Mouse (Mus musculus) midbrain, postnatal 0 days (tissue): ENCODE results near the gene Glis2. TPM values are rescaled to one million over a fixed set of nuclear protein-coding genes. Genes with fewer than 3 reads are reported as not detected.

Experiments used
- ATAC-seq: fragments of 200-750 bp; cut with Nextera tagmentation; 2 replicates; pipeline ENCODE4 v1.8.0; 2017; ENCODE audit warnings: moderate number of reproducible peaks, mild to moderate bottlenecking, moderate TSS enrichment, moderate library complexity; ENCODE audit not compliant: low FRiP score
- DNase-seq: peaks from one replicate; pipeline ENCODE4 v3.0.0-alpha.2; 2015; ENCODE audit warnings: low spot score
- H3K27ac ChIP-seq: fragments of 300-500 bp; sonication (generic); 2 replicates; pipeline ENCODE4 v1.5.1; 2014; ENCODE audit warnings: low read depth, mild to moderate bottlenecking, low read length, mixed read lengths
- H3K27me3 ChIP-seq: fragments of 300-500 bp; sonication (generic); 2 replicates; pipeline ENCODE4 v1.6.1; 2014; ENCODE audit warnings: low read length, control low read depth, mixed read lengths; ENCODE audit not compliant: insufficient read depth
- H3K36me3 ChIP-seq: fragments of 300-500 bp; sonication (generic); 2 replicates; pipeline ENCODE4 v1.6.1; 2014; ENCODE audit warnings: low read length, control low read depth, mixed read lengths; ENCODE audit not compliant: insufficient read depth
- H3K4me1 ChIP-seq: fragments of 300-500 bp; sonication (generic); 2 replicates; pipeline ENCODE4 v1.6.1; 2014; ENCODE audit warnings: mild to moderate bottlenecking, control low read depth, antibody characterized with exemption, low read length, mixed read lengths; ENCODE audit not compliant: insufficient read depth
- H3K4me2 ChIP-seq: fragments of 300-500 bp; sonication (generic); 2 replicates; pipeline ENCODE4 v1.6.1; 2014; ENCODE audit warnings: low read depth, mild to moderate bottlenecking, low read length, mixed read lengths; ENCODE audit not compliant: poor library complexity, severe bottlenecking
- H3K4me3 ChIP-seq: fragments of 300-500 bp; sonication (generic); 2 replicates; pipeline ENCODE4 v1.5.1; 2014; ENCODE audit warnings: low read depth, mild to moderate bottlenecking, low read length, moderate library complexity
- H3K9ac ChIP-seq: fragments of 300-500 bp; sonication (generic); replicated peaks from 2 replicates; pipeline ENCODE4 v1.6.1; 2014; ENCODE audit warnings: mild to moderate bottlenecking, low read length, moderate library complexity, mixed read lengths; ENCODE audit not compliant: poor library complexity, severe bottlenecking
- H3K9me3 ChIP-seq: fragments of 300-500 bp; sonication (generic); 2 replicates; pipeline ENCODE4 v1.6.1; 2016; ENCODE audit warnings: low read length, control low read depth
- CTCF ChIP-seq: IDR thresholded peaks from 2 replicates; pipeline ENCODE4 v1.5.1; 2016; ENCODE audit warnings: antibody characterized with exemption, mild to moderate bottlenecking
- WGBS: fragments of 180-500 bp; shearing (Covaris S2); extraction: QIAGEN DNeasy Blood & Tissue Kit; methylation state at CpG from one replicate; pipeline ENCODE4 v1.1.7; 2014; 5-methylcytosine and 5-hydroxymethylcytosine counted together
- polyA plus RNA-seq: library from polyadenylated mRNA; unstranded; fragments of >200 nt; fragmentation: Nextera tagmentation; extraction: Ambion mirVana; gene quantifications from 2 replicates; pipeline ENCODE4 v1.2.1, GENCODE M21; 2015
- total RNA-seq: library from RNA; depleted of rRNA; stranded (reverse); fragments of >200 nt; gene quantifications from 2 replicates; pipeline ENCODE4 v1.2.3, GENCODE M21; 2014; rRNA removed

Glis2 gene
- total RNA-seq (20.0 and 20.6 TPM in 2 replicates), polyA plus RNA-seq (10.8 and 12.0 TPM in 2 replicates)

- ATAC-seq (peak; percentile 86), DNase-seq (peak; percentile 93)
- H3K4me1 ChIP-seq: peaks cover 15% of the 10 kb centered on the region; the same call in 1 of the 2 replicates
- peak within 1 kb of the TSS; percentile 83 for H3K4me3 ChIP-seq
- H3K36me3 ChIP-seq: no peaks in the 10 kb centered on the region; the same call in 1 of the 2 replicates
- no peaks in the 10 kb centered on the region for H3K27me3 ChIP-seq
- peak within 1 kb of the TSS; percentile 88 for H3K27ac ChIP-seq
- H3K9ac ChIP-seq: peak within 1 kb of the TSS; percentile 90
- TF ChIP-seq CTCF: no peak
- under 1% methylated on average over 26 of the region's 74 CpGs for WGBS
- H3K9me3 ChIP-seq: no peaks in the 10 kb centered on the region
- peak within 1 kb of the TSS; percentile 92 for H3K4me2 ChIP-seq
These were observed at the start of gene Glis2 for GRCm38 (mm10) chr16:4593971-4594813. Glis2 (plus strand) TSS chr16:4594713.

GRCm38 (mm10) chr16:4544845-4545244 is 49.7 kb upstream of the Glis2 start:
- Histone ChIP-seq H3K9ac (no peak overlapping the region), H3K27ac (no peak overlapping the region), H3K36me3 (peaks cover 13% of the 10 kb centered on the region), H3K9me3 (no peaks in the 10 kb centered on the region), H3K4me2 (no peak overlapping the region), H3K4me1 (no peaks in the 10 kb centered on the region), H3K27me3 (no peaks in the 10 kb centered on the region), H3K4me3 (no peak overlapping the region)
- 79% methylated on average over 9 of the region's 9 CpGs for WGBS
- no peak for DNase-seq
- no peak for TF ChIP-seq CTCF
- no peak for ATAC-seq

- Histone ChIP-seq H3K27me3 (no peaks in the 10 kb centered on the region), H3K36me3 (peaks cover 13% of the 10 kb centered on the region), H3K9ac (no peak overlapping the region), H3K9me3 (no peaks in the 10 kb centered on the region), H3K4me1 (no peaks in the 10 kb centered on the region), H3K27ac (no peak overlapping the region), H3K4me2 (no peak overlapping the region), H3K4me3 (no peak overlapping the region)
- WGBS: 94% methylated on average over 8 of the region's 8 CpGs
- TF ChIP-seq CTCF: no peak
- ATAC-seq (no peak), DNase-seq (no peak)
These were observed 47.7 kb upstream of the Glis2 start for GRCm38 (mm10) chr16:4546838-4547237.

- H3K27me3 ChIP-seq: no peaks in the 10 kb centered on the region
- DNase-seq (no peak), ATAC-seq (no peak)
- H3K9ac ChIP-seq: no peak overlapping the region
- peaks cover 13% of the 10 kb centered on the region for H3K36me3 ChIP-seq
- H3K4me2 ChIP-seq: no peak overlapping the region
- no peak for TF ChIP-seq CTCF
- no peaks in the 10 kb centered on the region for H3K4me1 ChIP-seq
- H3K27ac ChIP-seq: no peak overlapping the region
- H3K4me3 ChIP-seq: no peak overlapping the region
- 92% methylated on average over 5 of the region's 5 CpGs for WGBS
- no peaks in the 10 kb centered on the region for H3K9me3 ChIP-seq
These were observed 46.9 kb upstream of the Glis2 start for GRCm38 (mm10) chr16:4547611-4548010.

GRCm38 (mm10) chr16:4548953-4549688 is 45.4 kb upstream of the Glis2 start:
- Histone ChIP-seq H3K4me2 (no peak overlapping the region), H3K9me3 (no peaks in the 10 kb centered on the region), H3K4me1 (no peaks in the 10 kb centered on the region), H3K9ac (no peak overlapping the region), H3K27me3 (no peaks in the 10 kb centered on the region), H3K36me3 (peaks cover 13% of the 10 kb centered on the region), H3K27ac (no peak overlapping the region), H3K4me3 (no peak overlapping the region)
- TF ChIP-seq CTCF: peak; percentile 11; the same call in 1 of the 2 replicates
- WGBS: 90% methylated on average over 18 of the region's 18 CpGs
- no peak for DNase-seq
- ATAC-seq: no peak
